Mouse (Mus musculus) CH12.LX (cell line): Measurements from ENCODE around the gene Kxd1. TPM values are rescaled to one million over a fixed set of nuclear protein-coding genes. Genes with fewer than 3 reads are reported as not detected.

ENCODE experiments used
- DNase-seq: peaks from one replicate; pipeline ENCODE4 v3.0.0-alpha.2; 2013; ENCODE audit errors: extremely low read depth
- H3K27ac ChIP-seq: 2 replicates; pipeline ENCODE4 v1.5.1; 2012; ENCODE audit warnings: low read depth, mild to moderate bottlenecking, control low read depth, moderate library complexity; ENCODE audit not compliant: insufficient read depth
- H3K27me3 ChIP-seq: replicated peaks from 2 replicates; pipeline ENCODE3; 2012; ENCODE audit warnings: inconsistent platforms
- H3K36me3 ChIP-seq, 2 experiments: replicated peaks in 1 of 2; 2 replicates each; pipeline versions ENCODE3 to v1.6.1; 2012; ENCODE audit warnings: inconsistent platforms in 1 of 2, low read length in 1 of 2, mild to moderate bottlenecking in 1 of 2, mixed read lengths in 1 of 2, moderate library complexity in 1 of 2; ENCODE audit not compliant: control insufficient read depth in 1 of 2, insufficient read depth in 1 of 2
- H3K4me1 ChIP-seq, 2 experiments: 2 replicates each; pipeline ENCODE4 v1.6.1; 2012; ENCODE audit warnings: inconsistent platforms in 1 of 2, moderate library complexity in 1 of 2; ENCODE audit not compliant: insufficient read depth in 2 of 2, control insufficient read depth in 1 of 2
- H3K4me2 ChIP-seq: 2 replicates; pipeline ENCODE4 v1.6.1; 2012; ENCODE audit warnings: low read depth, mild to moderate bottlenecking, control low read depth; ENCODE audit not compliant: poor library complexity, insufficient read depth, severe bottlenecking
- H3K4me3 ChIP-seq, 3 experiments: fragments of 150-350 bp in 1 of 3; sonication (generic) in 1 of 3; replicated peaks in 1 of 3; 2 replicates each; pipeline versions ENCODE3 to v1.5.1; 2011 to 2012; ENCODE audit warnings: low read depth in 2 of 3, low read length in 2 of 3, mild to moderate bottlenecking in 2 of 3, moderate library complexity in 2 of 3, control low read depth in 1 of 3, improper control_type of control experiment in 1 of 3, inconsistent platforms in 1 of 3, mixed read lengths in 1 of 3; ENCODE audit not compliant: poor library complexity in 1 of 3
- H3K79me2 ChIP-seq: replicated peaks from 2 replicates; pipeline ENCODE4 v1.6.1; 2012; ENCODE audit warnings: mild to moderate bottlenecking, moderate library complexity; ENCODE audit not compliant: control insufficient read depth, poor library complexity, insufficient read depth, severe bottlenecking; ENCODE audit errors: extremely low read depth
- H3K9ac ChIP-seq: 2 replicates; pipeline ENCODE4 v1.6.1; 2012; ENCODE audit warnings: low read depth, mild to moderate bottlenecking, control low read depth, moderate library complexity; ENCODE audit not compliant: insufficient read depth
- H3K9me3 ChIP-seq: replicated peaks from 2 replicates; pipeline ENCODE3; 2012; ENCODE audit warnings: low read length, inconsistent platforms, mixed read lengths
- BHLHE40 ChIP-seq: IDR thresholded peaks from 2 replicates; pipeline ENCODE4 v1.6.1; 2011; ENCODE audit warnings: mild to moderate bottlenecking, low read depth, low read length, improper control_type of control experiment
- CHD1 ChIP-seq: IDR thresholded peaks from 2 replicates; pipeline ENCODE4 v1.6.1; 2012; ENCODE audit warnings: low read depth, low read length, improper control_type of control experiment, inconsistent platforms
- EP300 ChIP-seq: IDR thresholded peaks from 2 replicates; pipeline ENCODE4 v1.6.1; 2011; ENCODE audit warnings: low read length, improper control_type of control experiment
- HCFC1 ChIP-seq: IDR thresholded peaks from 2 replicates; pipeline ENCODE4 v1.6.1; 2012; ENCODE audit warnings: low read depth, mild to moderate bottlenecking, inconsistent platforms, low read length, improper control_type of control experiment
- JUND ChIP-seq: conservative IDR thresholded peaks from 2 replicates; pipeline ENCODE4 v1.6.1; 2011; ENCODE audit warnings: low read depth, low read length, improper control_type of control experiment
- MAX ChIP-seq: IDR thresholded peaks from 2 replicates; pipeline ENCODE4 v1.6.1; 2011; ENCODE audit warnings: low read length, improper control_type of control experiment
- MAZ ChIP-seq: IDR thresholded peaks from 2 replicates; pipeline ENCODE4 v1.6.1; 2012; ENCODE audit warnings: low read depth, mild to moderate bottlenecking, inconsistent platforms, low read length, improper control_type of control experiment, moderate library complexity
- MEF2A ChIP-seq: IDR thresholded peaks from 2 replicates; pipeline ENCODE4 v1.6.1; 2014; ENCODE audit warnings: low read depth, mild to moderate bottlenecking, inconsistent platforms, low read length, improper control_type of control experiment, borderline replicate concordance
- MYC ChIP-seq: IDR thresholded peaks from 2 replicates; pipeline ENCODE4 v1.6.1; 2011; ENCODE audit warnings: low read depth, mild to moderate bottlenecking, improper control_type of control experiment, low read length
- NELFE ChIP-seq: IDR thresholded peaks from 2 replicates; pipeline ENCODE4 v1.6.1; 2011; ENCODE audit warnings: low read depth, low read length, improper control_type of control experiment
- POLR2A ChIP-seq: IDR thresholded peaks from 2 replicates; pipeline ENCODE4 v1.6.1; 2011; ENCODE audit warnings: low read depth, mild to moderate bottlenecking, improper control_type of control experiment, low read length
- POLR2AphosphoS2 ChIP-seq: IDR thresholded peaks from 2 replicates; pipeline ENCODE4 v1.6.1; 2011; ENCODE audit warnings: low read depth, low read length, improper control_type of control experiment
- RCOR1 ChIP-seq: conservative IDR thresholded peaks from 2 replicates; pipeline ENCODE4 v1.6.1; 2012; ENCODE audit warnings: low read depth, mild to moderate bottlenecking, inconsistent platforms, low read length, improper control_type of control experiment
- SMC3 ChIP-seq: IDR thresholded peaks from 2 replicates; pipeline ENCODE4 v1.6.1; 2011; ENCODE audit warnings: low read depth, low read length, improper control_type of control experiment
- TBP ChIP-seq: conservative IDR thresholded peaks from 2 replicates; pipeline ENCODE4 v1.6.1; 2011; ENCODE audit warnings: low read depth, low read length, improper control_type of control experiment
- USF1 ChIP-seq: IDR thresholded peaks from 2 replicates; pipeline ENCODE4 v1.6.1; 2014; ENCODE audit warnings: low read depth, mild to moderate bottlenecking, inconsistent platforms, low read length, improper control_type of control experiment
- USF2 ChIP-seq: conservative IDR thresholded peaks from 2 replicates; pipeline ENCODE4 v1.6.1; 2011; ENCODE audit warnings: low read depth, low read length, improper control_type of control experiment
- ZC3H11A ChIP-seq: IDR thresholded peaks from 2 replicates; pipeline ENCODE4 v1.6.1; 2012; ENCODE audit warnings: low read depth, mild to moderate bottlenecking, inconsistent platforms, low read length, improper control_type of control experiment
- ZMIZ1 ChIP-seq: IDR thresholded peaks from 2 replicates; pipeline ENCODE4 v1.6.1; 2012; ENCODE audit warnings: low read depth, mild to moderate bottlenecking, inconsistent platforms, low read length, improper control_type of control experiment
- ZNF384 ChIP-seq: IDR thresholded peaks from 2 replicates; pipeline ENCODE4 v1.6.1; 2012; ENCODE audit warnings: low read depth, low read length, improper control_type of control experiment, inconsistent platforms
- dilution Hi-C: fragments of 300-500 bp; cut with MboI; formaldehyde crosslinking; loops from 2 replicates; pipeline ENCODE4 v1.14.3; 2020; ENCODE audit warnings: low sequenced_read_pairs; ENCODE audit not compliant: extremely low pct_unique_long_range_greater_than_20kb, extremely low pct_ligation_motif_present
- in situ Hi-C: fragments of 300-500 bp; cut with MboI; formaldehyde crosslinking; loops from 3 replicates; pipeline ENCODE4 v1.14.3; 2019; ENCODE audit warnings: low sequenced_read_pairs, low pct_ligation_motif_present, low pct_unique_long_range_greater_than_20kb, mixed read lengths
- polyA plus RNA-seq: library from polyadenylated mRNA; unstranded; fragments of >175 nt; gene quantifications from 2 replicates; pipeline ENCODE4 v1.2.1, GENCODE M21; 2012; ENCODE audit warnings: low read depth; ENCODE audit not compliant: insufficient read length
- total RNA-seq, 2 experiments: library from RNA; depleted of rRNA; stranded (reverse); fragments of 300-350 nt in 1 of 2; fragments of >200 nt in 1 of 2; gene quantifications; 2 replicates each; pipeline ENCODE4 v1.2.3; 2012 to 2014

Gene Kxd1
- total and polyA plus RNA-seq, 3 experiments = 56.6 to 68.0 (median 63.4) TPM

DNA sequence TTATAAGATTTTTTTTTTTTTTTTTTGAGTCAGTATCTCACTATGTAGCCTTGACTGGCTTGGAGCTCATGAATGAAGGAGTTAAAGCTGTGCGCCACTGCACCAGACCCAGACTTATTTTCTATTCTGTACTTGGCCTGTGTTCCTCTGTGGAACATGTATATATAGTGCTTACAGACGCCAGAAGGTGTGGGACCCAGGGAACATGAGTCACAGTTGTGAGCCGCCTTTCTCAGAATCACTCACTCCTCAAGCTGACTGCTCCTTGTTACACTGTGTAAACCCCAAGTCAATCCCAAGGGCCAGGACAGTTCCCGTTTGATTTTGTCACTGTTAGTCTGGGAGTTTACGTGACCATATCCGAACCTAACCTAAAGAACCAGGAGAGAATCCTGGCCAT lies 8.7 kb downstream of the Kxd1 start:
- no peak for DNase-seq
- no peak for TF ChIP-seq MEF2A
- TF ChIP-seq USF1 = no peak
- no peak for TF ChIP-seq TBP
- no peak for TF ChIP-seq JUND
- no peak for TF ChIP-seq ZNF384
- no peak for TF ChIP-seq MAX
- TF ChIP-seq RCOR1 = no peak
- TF ChIP-seq CHD1 = no peak
- TF ChIP-seq EP300 = no peak
- no peak for TF ChIP-seq POLR2A
- TF ChIP-seq HCFC1 = no peak
- TF ChIP-seq USF2 = no peak
- no peak for TF ChIP-seq BHLHE40
- TF ChIP-seq MYC = no peak
- TF ChIP-seq SMC3 = no peak
- no peak for TF ChIP-seq NELFE
- no peak for TF ChIP-seq MAZ
- no peak for TF ChIP-seq ZC3H11A
- no peak for TF ChIP-seq ZMIZ1
- Histone ChIP-seq H3K79me2 (no peaks in the 10 kb centered on the region; the same call in none of the 2 replicates), H3K27me3 (no peaks in the 10 kb centered on the region), H3K4me3 (no peak overlapping the region), H3K9me3 (no peaks in the 10 kb centered on the region), H3K4me1 (peaks cover 2 to 23% of the 10 kb centered on the region in 2 experiments; a peak in 2 of 4 replicates), H3K27ac (no peak overlapping the region), H3K36me3 (peaks cover 31 to 61% of the 10 kb centered on the region in 2 experiments), H3K9ac (no peak overlapping the region), H3K4me2 (no peak overlapping the region)
- in situ Hi-C loops (no loop called here), dilution Hi-C loops (no loop called here)

DNA sequence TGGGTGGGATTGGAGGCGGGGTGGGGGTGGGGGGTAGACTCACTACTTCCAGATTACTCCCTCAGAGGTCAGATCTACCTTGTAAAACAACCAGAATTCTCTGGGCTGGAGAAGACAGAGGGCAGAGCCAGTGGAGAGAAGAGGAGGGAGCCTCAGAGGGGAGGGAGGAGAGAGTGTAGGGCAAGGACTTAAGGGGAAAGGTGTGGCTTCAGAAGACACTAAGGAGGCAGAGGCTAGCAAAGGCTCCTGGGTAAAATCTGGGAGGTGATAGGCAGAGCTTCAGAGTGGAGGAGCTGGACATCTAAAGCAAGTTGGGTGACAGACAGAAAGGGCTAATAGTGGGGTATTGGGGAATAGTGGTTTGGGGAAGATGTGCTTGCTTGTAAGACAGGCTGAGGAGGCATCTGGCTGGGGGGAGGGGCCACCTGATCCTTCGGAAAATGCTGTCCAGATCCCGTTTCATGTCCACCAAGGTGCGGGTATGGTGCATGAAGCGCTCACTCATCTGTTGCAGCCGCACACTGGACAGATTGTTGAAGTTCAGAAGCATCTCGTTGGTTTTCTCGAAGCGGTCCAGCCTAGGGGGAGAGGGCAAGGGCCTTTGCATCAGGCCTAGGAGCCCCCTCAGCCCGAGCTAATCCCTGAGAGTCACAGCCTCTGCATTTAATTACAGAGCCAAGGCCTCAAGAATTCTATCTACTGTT lies 9.7 kb downstream of the Kxd1 start:
- H3K4me3 ChIP-seq = no peak overlapping the region
- in situ Hi-C loops = no loop called here
- H3K36me3 ChIP-seq = peaks cover 40 to 70% of the 10 kb centered on the region in 2 experiments
- H3K79me2 ChIP-seq = peaks cover 1% of the 10 kb centered on the region
- TF ChIP-seq POLR2AphosphoS2 (peak; percentile 34; the same call in 1 of the 2 replicates), TBP (no peak)
- no peak overlapping the region for H3K4me2 ChIP-seq
- no peak overlapping the region for H3K9ac ChIP-seq
- H3K9me3 ChIP-seq = no peaks in the 10 kb centered on the region
- H3K27me3 ChIP-seq = no peaks in the 10 kb centered on the region
- no peak for DNase-seq
- dilution Hi-C loops = no loop called here
- peaks cover 3 to 25% of the 10 kb centered on the region in 2 experiments for H3K4me1 ChIP-seq
- H3K27ac ChIP-seq = no peak overlapping the region
